In the genomic region with DNA sequence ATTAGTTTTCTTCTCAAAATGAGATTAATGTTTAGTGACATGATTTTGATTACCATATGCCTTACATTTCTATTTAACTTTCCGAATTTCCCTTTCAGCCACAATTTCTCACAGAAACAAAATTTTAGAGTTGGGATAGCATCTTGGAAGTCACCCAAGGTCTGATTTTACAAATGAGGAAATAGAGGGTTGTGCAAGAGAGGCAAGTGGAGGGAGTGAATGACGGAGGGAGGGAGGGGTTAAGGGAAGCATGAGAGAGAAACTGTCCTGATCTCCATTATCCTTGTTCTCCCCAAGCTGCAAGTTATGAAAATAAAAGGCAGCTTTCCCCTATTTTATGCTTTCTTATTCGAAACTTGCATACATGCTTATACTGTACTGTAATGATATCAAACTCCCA, we compare ENCODE assay signal across 23 mouse cellular contexts.
"Had no signal": no experiment of that assay in that cellular context is flagged by ENCODE, and none has a peak within 500 bp of the region (broad histone marks: within the 10 kb centered on the region; RNA-seq: fewer than 3 reads in every experiment).

No protein-coding gene starts in this region.

- H3K9ac ChIP-seq: limb, embryonic 12.5 days; limb, embryonic 15.5 days; liver, embryonic 14.5 days; liver, postnatal 0 days; midbrain, embryonic 13.5 days; neural tube, embryonic 13.5 days; stomach, embryonic 15.5 days had no signal

- H3K27me3 ChIP-seq: limb, embryonic 12.5 days; limb, embryonic 15.5 days; midbrain, embryonic 13.5 days; neural tube, embryonic 13.5 days; stomach, embryonic 15.5 days had no signal

- H3K9me3 ChIP-seq: limb, embryonic 12.5 days; limb, embryonic 15.5 days; midbrain, embryonic 13.5 days; neural tube, embryonic 13.5 days; stomach, embryonic 15.5 days had no signal

- H3K4me2 ChIP-seq: limb, embryonic 12.5 days; limb, embryonic 15.5 days; liver, embryonic 11.5 days; midbrain, embryonic 13.5 days; neural tube, embryonic 13.5 days; stomach, embryonic 15.5 days had no signal

- H3K36me3 ChIP-seq: limb, embryonic 12.5 days; limb, embryonic 15.5 days; midbrain, embryonic 13.5 days; neural tube, embryonic 13.5 days; stomach, embryonic 15.5 days had no signal

- H3K4me1 ChIP-seq: limb, embryonic 12.5 days; limb, embryonic 15.5 days; midbrain, embryonic 13.5 days; neural tube, embryonic 13.5 days; stomach, embryonic 15.5 days had no signal

- ATAC-seq: intestine, postnatal 0 days; liver, postnatal 0 days; midbrain, embryonic 13.5 days; midbrain, embryonic 16.5 days had no signal

- H3K27ac ChIP-seq: kidney, postnatal 0 days; layer of hippocampus, adult 2 months; limb, embryonic 12.5 days; limb, embryonic 15.5 days; liver, embryonic 14.5 days; macrophage; midbrain, embryonic 13.5 days; neural tube, embryonic 13.5 days; stomach, embryonic 15.5 days had no signal

- DNase-seq: kidney, adult 2 months; kidney, postnatal 25 days; layer of hippocampus, adult 9-11 months; left cerebral cortex, postnatal 4 days; liver, postnatal 0 days; lung, postnatal 10 days; retina, postnatal 1 day; right cerebral cortex, postnatal 25 days; spleen, adult 18-20 months; thymus, postnatal 25 days had no signal

- H3K4me3 ChIP-seq: layer of hippocampus, adult 2 months; limb, embryonic 12.5 days; limb, embryonic 15.5 days; midbrain, embryonic 13.5 days; myocyte; neural tube, embryonic 13.5 days; stomach, embryonic 15.5 days had no signal
